Mouse (Mus musculus) mature B cell (primary cell): ENCODE results near the gene Ces1h.
"Not testable (repeated sequence)": the region's sequence is repeated elsewhere in the genome, so short reads cannot be mapped to it uniquely, and the experiment has no call there.

Experiments used
- in situ Hi-C: fragments of 300-500 bp; cut with MboI; formaldehyde crosslinking; loops from 2 replicates; pipeline ENCODE4 v1.14.3; 2019

Ces1h gene

DNA sequence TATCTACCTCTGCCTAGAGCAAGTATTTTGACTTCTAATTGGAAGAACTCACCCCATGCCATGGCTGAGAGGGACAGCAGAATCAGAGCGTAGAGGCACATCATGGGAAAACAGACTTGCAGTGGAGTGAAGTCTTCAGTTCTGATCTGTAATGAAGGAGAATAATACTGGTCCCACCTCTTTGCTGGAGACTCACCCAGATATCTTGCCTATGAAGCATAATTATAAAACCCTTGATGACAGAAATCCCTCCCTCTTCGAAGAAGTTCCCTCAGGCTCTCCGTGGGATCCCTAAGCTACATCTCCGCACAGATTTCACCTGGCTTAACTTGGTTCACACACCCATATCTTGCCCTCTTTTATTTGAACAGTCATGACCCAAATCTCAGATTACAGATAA is at the start of gene Ces1h:
TSS of gene Ces1h (minus strand) at position 101 of the 400 bp plus-strand sequence.
- in situ Hi-C loops = no loop called here

DNA sequence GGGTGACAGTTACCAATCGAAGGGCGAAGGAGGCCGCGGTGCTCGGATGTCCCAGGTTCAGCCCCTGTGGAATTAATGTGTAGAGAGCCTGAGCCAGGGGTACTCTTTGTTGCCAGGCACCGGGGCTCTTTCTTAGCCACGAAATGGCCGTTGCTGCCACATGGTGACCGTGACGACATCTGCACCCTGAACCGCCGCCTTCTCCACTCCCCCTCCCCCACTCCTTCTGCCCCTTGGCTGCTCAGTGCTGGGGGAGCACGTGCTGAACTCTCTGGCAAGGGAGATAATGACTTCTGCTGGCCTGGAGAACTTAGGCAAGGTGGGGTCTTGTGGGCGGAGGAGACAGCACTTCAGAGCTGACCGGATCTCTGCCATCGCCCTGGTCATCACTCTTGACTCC is 47.7 kb upstream of the Ces1h start:
- in situ Hi-C loops = no loop called here

DNA sequence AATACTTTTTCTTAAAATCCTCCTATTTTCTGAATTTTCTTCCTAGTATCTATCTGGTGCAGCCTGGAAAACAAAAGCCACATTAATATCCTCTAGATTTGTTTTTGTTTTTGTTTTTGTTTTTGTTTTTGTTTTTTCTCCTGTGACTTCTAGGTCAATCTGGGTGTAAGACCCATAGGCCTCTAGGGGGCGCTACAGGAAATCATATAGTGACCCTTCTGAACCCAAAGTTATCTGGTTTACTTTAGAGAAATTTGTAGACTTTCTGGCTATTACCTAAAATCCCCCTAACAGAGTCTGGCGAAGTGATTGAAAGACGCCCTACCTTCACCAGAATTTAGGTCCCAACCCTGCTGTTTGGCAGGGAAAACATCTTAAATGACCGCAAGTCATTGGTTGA is 35.9 kb upstream of the Ces1h start:
- in situ Hi-C loops = no loop called here

DNA sequence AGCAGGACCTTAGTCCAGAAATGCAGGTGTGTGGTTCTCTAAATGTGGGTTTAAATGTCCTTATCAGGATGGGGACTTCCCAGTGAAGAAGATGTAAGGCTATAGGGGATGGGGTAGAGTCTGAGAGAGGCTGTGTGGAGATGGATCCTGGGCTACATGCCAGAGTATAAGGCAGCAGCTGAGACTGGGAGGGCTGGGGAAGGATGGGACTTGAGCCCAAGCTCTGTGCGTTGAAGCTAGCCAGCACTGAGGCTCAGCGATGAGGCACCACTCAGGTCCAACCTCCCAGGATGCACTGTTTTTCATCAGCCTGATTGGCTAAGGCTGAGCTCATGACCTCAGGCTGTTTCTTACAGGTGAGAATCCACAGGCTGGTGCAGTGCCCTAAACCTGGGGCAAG is 29.3 kb upstream of the Ces1h start:
- in situ Hi-C loops = no loop called here

DNA sequence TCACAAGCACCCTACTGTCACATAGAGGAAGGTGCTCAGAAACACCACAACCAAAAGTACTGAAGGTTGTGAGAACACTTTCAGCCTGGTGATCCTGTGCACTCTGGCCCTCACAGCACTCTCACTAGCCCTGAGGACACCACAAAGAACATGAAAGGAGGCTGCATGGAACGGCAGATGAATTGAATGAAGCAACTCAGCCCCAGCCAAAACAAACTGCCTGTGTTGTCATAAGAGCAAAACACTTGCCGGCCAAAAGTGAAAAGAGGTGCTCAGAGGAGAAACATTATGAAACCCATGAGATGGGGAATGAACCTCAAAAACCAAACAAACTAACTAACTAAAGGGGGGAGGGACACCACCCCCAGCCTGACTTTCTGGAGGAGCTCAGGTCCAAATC is 20.2 kb upstream of the Ces1h start:
- in situ Hi-C loops = no loop called here

DNA sequence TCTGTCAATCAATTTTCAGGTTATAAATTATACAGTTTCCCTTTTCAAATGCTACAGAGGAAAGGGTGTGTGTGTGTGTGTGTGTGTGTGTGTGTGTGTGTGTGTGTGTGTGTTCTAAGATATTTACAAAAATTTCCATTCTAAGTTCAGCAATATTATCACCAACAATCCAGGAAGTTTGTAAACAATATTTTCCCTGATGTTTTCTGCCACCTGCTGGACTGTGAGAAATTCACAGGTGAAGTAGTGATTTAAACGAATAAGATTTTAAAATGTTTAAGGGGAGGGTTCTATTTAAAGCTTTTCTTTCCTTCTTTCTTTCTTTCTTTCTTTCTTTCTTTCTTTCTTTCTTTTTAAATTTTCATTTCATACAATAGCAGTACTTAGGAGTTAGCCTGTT is 18.5 kb upstream of the Ces1h start:
- in situ Hi-C loops = no loop called here

DNA sequence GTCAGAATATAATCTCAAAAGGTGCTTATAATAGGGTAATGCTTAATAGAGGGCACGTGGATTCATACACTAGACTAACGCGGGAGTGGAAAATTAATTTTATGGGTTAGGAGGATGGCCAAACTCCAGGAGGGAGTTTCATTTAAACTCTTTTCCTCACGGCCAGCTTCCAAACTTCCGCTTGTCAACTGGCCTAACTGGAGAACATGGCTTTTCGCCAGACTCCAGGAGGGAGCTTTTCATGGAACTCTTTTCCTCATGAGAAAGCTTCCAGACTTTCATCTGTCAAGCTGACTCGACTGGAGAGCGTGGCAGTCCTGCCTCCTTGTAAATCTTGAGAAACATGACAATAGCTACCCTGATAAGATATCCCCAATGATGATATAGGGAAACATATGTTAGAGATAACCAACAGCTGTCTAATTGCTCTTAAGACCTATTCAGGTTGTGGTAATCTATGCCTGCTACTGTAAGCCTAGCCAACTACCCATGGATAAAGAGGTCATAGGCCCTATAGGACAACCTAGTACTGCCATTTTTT is 14.6 kb upstream of the Ces1h start:
- in situ Hi-C loops = not testable (repeated sequence)

DNA sequence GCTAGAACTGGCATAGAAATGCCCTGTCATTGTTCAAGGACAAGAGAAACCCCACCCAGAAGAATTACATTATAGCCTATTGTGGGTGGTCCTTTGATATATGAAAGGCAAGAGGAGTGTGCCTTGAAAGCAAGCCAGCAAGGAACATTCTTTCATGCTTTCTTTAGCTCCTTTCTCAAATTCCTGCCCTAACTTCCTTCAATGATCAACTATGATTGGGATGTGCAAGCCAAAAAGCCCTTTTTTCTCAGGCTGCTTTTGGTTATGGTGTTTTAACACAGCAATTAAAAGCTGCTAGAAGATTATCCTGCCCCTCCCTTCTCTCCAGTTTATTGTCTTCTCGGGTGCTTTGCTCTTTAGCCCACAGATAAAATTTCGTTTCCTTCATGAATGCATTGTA is 10.0 kb downstream of the Ces1h start:
- in situ Hi-C loops = no loop called here

DNA sequence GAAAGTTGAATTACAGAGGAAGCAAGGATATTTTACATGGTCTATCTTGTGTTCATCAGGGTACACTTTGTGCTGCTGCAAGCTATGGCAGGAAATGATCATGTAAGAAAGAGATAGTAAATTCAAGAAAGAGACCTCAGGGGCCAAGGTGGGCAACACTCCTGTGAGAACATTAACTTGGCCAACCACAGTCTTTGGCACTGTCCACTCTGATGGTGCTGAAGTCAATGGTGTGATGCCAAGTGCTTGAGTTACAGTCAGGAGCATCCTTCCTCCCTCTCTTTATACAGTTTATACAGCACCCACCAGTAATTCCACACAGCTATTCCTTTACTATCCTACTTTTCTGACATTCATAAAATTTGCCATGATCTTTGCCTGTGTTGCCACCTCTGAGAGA is 19.4 kb downstream of the Ces1h start:
- in situ Hi-C loops = no loop called here

DNA sequence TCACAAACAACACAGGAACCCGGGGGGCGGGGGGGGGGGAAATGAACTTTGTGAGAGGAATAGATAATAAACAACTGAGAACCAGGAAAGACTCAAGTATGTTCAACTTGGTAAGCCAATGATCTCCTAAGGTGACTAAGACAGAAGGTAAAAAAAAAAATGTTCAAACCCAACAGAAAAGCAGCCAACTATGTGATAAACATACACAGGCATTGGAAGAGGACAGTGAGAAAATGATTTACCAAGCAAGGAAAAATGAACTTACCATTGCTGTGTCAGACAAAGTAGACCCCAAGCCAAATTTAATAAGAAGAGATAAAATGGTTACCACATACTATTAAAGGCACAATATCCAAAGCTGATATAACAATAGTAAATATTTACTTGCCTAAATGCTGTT is 40.0 kb downstream of the Ces1h start:
- in situ Hi-C loops = no loop called here

DNA sequence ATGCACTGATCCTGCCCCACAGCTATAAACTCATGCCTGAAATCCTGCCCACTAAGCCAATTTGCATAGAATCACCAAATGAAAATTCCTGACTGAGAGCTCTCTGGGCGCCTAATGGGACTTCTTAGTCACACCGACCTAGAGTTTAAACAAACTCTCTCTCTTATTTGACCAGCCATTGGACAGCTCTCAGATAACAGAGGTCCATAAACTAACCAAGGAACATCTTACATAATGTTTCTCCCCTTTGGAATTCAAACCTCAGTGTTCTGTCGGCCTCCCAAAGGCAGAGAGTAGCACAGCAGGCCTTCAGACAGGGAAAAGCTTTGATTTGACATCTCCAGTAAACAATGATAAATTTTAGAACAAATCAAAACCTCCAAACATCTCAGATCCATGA is 42.3 kb downstream of the Ces1h start, which contains the start of gene Ces1g:
TSS of gene Ces1g (minus strand) at position 102 of the 400 bp plus-strand sequence.
- in situ Hi-C loops = no loop called here

DNA sequence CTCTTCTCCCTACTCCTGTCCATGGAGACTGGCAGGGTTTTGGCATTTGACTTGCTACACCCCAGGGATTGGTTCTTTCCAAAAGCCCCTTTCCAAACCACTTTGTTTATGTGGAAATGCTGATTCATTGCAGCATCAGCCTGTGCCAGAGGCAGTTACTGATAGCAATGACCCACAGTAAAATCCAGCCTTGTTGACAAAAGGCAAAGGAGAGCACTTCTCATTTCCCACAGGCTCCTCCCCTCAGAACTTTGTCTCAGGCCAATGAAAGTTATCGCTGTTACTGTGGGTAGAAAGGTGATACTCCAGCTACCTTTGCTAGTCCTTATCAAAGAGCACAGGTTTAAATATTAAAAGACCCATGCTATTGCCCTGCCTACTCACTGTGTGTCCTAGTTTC is 46.8 kb downstream of the Ces1h start:
- in situ Hi-C loops = no loop called here

DNA sequence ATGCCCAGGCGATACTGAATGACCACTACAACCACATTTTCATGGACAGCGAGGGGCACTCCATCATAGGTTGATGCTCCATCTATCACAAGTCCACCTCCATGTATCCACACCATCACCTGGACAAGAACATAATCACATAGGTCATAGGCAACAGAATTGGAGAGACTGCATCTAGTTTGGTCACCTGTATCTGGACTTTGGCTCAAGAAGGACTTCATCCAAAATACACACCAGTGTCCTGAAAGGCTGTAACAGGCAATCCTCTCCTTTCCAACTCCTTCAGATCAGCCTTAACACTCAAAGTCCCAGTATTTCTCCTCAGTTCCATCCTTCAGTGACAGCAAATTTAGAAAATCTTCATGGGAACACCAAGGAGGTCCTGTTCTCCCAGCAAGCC is 48.4 kb downstream of the Ces1h start:
- in situ Hi-C loops = no loop called here

DNA sequence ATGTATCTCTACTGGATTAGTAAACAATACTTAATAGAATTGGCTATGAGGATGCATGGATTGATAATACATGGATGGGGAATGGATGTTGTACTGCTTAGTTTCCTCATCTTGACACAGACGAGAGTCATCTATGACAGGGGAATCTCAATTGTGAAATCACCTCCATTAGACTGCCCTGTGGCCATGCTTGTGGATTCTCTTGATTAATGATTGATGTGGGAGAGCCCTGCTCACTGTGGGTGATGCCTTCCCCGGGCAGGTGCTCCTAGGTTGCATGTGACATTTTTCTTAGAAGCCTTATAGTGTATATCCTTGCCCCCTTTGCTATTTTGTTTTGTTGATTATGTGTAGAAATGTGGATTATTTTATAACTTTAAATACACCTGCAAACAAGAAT is 54.4 kb downstream of the Ces1h start:
- in situ Hi-C loops = no loop called here

DNA sequence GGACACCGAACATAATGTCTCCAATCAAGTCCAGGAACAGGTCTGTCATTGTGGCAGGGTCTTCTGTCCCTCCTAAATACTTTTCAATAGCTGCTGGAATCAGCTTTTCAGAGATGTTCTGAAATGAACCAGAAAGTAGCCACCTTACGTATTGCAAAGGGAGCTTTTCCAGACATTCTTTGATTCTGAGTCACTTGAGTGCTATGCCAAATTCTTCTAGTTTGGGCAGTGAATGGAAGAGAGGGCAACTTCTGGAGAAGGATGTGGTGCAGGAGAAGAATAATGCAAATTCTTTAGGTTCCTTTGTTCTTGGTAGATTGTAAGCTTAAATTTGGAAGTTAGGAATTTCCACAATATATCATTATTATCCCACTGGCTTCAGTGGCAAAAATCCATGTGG is 62.5 kb downstream of the Ces1h start:
- in situ Hi-C loops = no loop called here

DNA sequence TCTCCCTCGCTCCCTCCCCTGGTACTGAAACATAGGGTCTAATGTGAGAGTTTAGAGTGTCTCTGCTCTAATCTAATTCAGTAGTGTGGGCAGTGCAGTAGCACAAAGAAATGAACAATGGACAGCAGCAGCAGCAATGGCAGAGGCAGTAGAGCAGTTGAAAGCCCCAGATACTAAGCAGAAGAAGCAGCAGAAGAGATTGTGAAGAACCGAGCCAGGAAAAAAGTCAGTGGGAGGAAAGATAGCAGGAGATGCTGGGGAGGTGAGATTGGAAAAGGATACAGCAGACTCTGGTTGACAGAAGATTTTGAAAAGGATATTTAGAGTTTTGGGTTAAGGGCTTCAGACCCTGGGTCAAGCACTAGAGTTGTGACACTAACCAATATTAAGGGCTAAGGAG is 64.0 kb downstream of the Ces1h start:
- in situ Hi-C loops = no loop called here
